Comparison of ENCODE assay signal across 8 mouse cellular contexts in genomic region chr1:75141486-75142190, GRCm38 (mm10). TPM values are rescaled to one million over a fixed set of nuclear protein-coding genes. Genes with fewer than 3 reads are reported as not detected.
A peak's percentile ranks its signal among the peaks of the same experiment; 100 is the strongest.
DNase-seq lines count a peak whose midpoint lies in the region; ATAC-seq lines count a peak whose summit lies in the region.

No protein-coding gene starts in this region.

- H3K27me3 ChIP-seq in limb, embryonic 15.5 days = no peaks in the 10 kb centered on the region
- H3K27me3 ChIP-seq in midbrain, embryonic 16.5 days (ENCODE audit: control insufficient read depth, insufficient read depth, low read depth, low read length) = no peaks in the 10 kb centered on the region

- H3K9me3 ChIP-seq in limb, embryonic 15.5 days = no peaks in the 10 kb centered on the region
- no peaks in the 10 kb centered on the region for H3K9me3 ChIP-seq in midbrain, embryonic 16.5 days (replicated peaks; ENCODE audit: control insufficient read depth, low read length, poor library complexity, severe bottlenecking)

- ATAC-seq in cerebellum, adult (ENCODE audit: insufficient number of reproducible peaks, low FRiP score, low TSS enrichment) = peak; percentile 20; the same call in 1 of the 2 replicates
- no peak for ATAC-seq in limb, embryonic 15.5 days (ENCODE audit: insufficient number of reproducible peaks, low FRiP score, low TSS enrichment, low read depth)
- ATAC-seq in midbrain, embryonic 16.5 days = 0 out of 2 replicates have a peak, but pooled peaks have one; percentile 18

- H3K9ac ChIP-seq in limb, embryonic 15.5 days = peak overlapping the region; percentile 92
- peak overlapping the region; percentile 99 for H3K9ac ChIP-seq in midbrain, embryonic 16.5 days (ENCODE audit: low read depth, low read length)

- H3K4me2 ChIP-seq in limb, embryonic 15.5 days = peak overlapping the region; percentile 87
- peak overlapping the region; percentile 97 for H3K4me2 ChIP-seq in midbrain, embryonic 16.5 days (ENCODE audit: low read length)

- DNase-seq in cerebellum, adult 11 months = no peak
- peak; percentile 53 for DNase-seq in embryo, embryonic 9.5 days (ENCODE audit: extremely low spot score)
- peak; percentile 99 for DNase-seq in heart, adult 11 months
- peak; percentile 66 for DNase-seq in kidney, adult 11 months
- DNase-seq in spleen, postnatal 14 days (ENCODE audit: low spot score in 2 of 2) = peak; percentile 67 to 72

- H3K36me3 ChIP-seq in limb, embryonic 15.5 days = peaks cover 56% of the 10 kb centered on the region
- H3K36me3 ChIP-seq in midbrain, embryonic 16.5 days (ENCODE audit: control insufficient read depth, insufficient read depth, low read length) = peaks cover 38% of the 10 kb centered on the region

- peak overlapping the region; percentile 97 for H3K27ac ChIP-seq in limb, embryonic 15.5 days
- peak overlapping the region; percentile 99 for H3K27ac ChIP-seq in midbrain, embryonic 16.5 days (ENCODE audit: low read length)

- WGBS in limb, embryonic 15.5 days = under 1% methylated on average over 52 of the region's 53 CpGs
- WGBS in midbrain, embryonic 16.5 days = under 1% methylated on average over 53 of the region's 53 CpGs

- H3K4me1 ChIP-seq in limb, embryonic 15.5 days = peaks cover 24% of the 10 kb centered on the region
- H3K4me1 ChIP-seq in midbrain, embryonic 16.5 days (ENCODE audit: control insufficient read depth, insufficient read depth, low read length) = peaks cover 24% of the 10 kb centered on the region

- peak overlapping the region; percentile 97 for H3K4me3 ChIP-seq in limb, embryonic 15.5 days
- peak overlapping the region; percentile 99 for H3K4me3 ChIP-seq in midbrain, embryonic 16.5 days (ENCODE audit: low read depth, low read length)

RNA-seq across cellular contexts. Expression of gene Cnppd1, which starts 0.9 kb away (rescaled TPM):
- polyA plus RNA-seq in limb, embryonic 15.5 days (2015; fragmentation: Nextera tagmentation; extraction: Ambion mirVana) = 43.8 and 46.8 TPM in 2 replicates
- 52.5 and 54.0 TPM in 2 replicates for polyA plus RNA-seq in midbrain, embryonic 16.5 days (2015; fragmentation: Nextera tagmentation; extraction: Ambion mirVana)

RNA-seq across cellular contexts. Expression of gene Retreg2, which starts 0.9 kb away (rescaled TPM):
- polyA plus RNA-seq in limb, embryonic 15.5 days (2015; fragmentation: Nextera tagmentation; extraction: Ambion mirVana) = 41.5 and 47.3 TPM in 2 replicates
- polyA plus RNA-seq in midbrain, embryonic 16.5 days (2015; fragmentation: Nextera tagmentation; extraction: Ambion mirVana) = 134 and 138 TPM in 2 replicates

RNA-seq across cellular contexts. Expression of gene Slc23a3, which starts 7.9 kb away (rescaled TPM):
- polyA plus RNA-seq in limb, embryonic 15.5 days (2015; fragmentation: Nextera tagmentation; extraction: Ambion mirVana) = 0.19 and 0.35 TPM in 2 replicates
- polyA plus RNA-seq in midbrain, embryonic 16.5 days (2015; fragmentation: Nextera tagmentation; extraction: Ambion mirVana) = not detected in 2 replicates

RNA-seq across cellular contexts. Expression of gene Nhej1, which starts 16.6 kb away (rescaled TPM):
- polyA plus RNA-seq in limb, embryonic 15.5 days (2015; fragmentation: Nextera tagmentation; extraction: Ambion mirVana) = 10.7 and 10.9 TPM in 2 replicates
- polyA plus RNA-seq in midbrain, embryonic 16.5 days (2015; fragmentation: Nextera tagmentation; extraction: Ambion mirVana) = 5.1 and 5.2 TPM in 2 replicates

RNA-seq across cellular contexts. Expression of gene Zfand2b, which starts 26.8 kb away (rescaled TPM):
- polyA plus RNA-seq in limb, embryonic 15.5 days (2015; fragmentation: Nextera tagmentation; extraction: Ambion mirVana) = 44.4 and 48.6 TPM in 2 replicates
- 38.2 and 41.8 TPM in 2 replicates for polyA plus RNA-seq in midbrain, embryonic 16.5 days (2015; fragmentation: Nextera tagmentation; extraction: Ambion mirVana)
